Mouse (Mus musculus) subcutaneous adipose tissue, adult 2 months (tissue): Measurements from ENCODE around the gene Tas2r108. TPM values are rescaled to one million over a fixed set of nuclear protein-coding genes. Genes with fewer than 3 reads are reported as not detected.

Source experiments
- polyA plus RNA-seq: library from polyadenylated mRNA; depleted of rRNA; stranded (reverse); fragments of >200 nt; gene quantifications from 2 replicates; pipeline ENCODE4 v1.2.3, GENCODE M21; 2012; ENCODE audit warnings: low replicate concordance; rRNA removed

The Tas2r108 gene
- not detected in 2 replicates for polyA plus RNA-seq

DNA sequence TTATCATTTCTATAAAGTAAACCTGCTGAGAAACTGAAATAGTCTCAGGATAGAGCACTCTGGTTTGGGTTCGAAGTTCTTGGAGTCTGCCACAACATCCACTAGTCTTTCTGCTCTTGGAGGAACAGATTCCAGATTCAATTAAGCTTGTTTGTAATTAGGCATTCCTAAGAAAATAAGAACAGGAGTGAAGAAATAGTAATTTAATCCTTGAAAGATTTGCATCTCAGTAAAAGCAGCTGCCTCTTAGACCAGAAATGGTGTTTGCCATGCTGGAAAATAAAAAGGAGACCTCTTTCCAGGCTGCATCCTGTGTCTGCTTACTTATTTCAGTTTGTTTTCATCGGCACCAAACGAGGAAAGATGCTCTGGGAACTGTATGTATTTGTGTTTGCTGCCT lies at the start of gene Tas2r108:
Tas2r108 (plus strand) TSS at position 301 of the 400 bp plus-strand sequence.

DNA sequence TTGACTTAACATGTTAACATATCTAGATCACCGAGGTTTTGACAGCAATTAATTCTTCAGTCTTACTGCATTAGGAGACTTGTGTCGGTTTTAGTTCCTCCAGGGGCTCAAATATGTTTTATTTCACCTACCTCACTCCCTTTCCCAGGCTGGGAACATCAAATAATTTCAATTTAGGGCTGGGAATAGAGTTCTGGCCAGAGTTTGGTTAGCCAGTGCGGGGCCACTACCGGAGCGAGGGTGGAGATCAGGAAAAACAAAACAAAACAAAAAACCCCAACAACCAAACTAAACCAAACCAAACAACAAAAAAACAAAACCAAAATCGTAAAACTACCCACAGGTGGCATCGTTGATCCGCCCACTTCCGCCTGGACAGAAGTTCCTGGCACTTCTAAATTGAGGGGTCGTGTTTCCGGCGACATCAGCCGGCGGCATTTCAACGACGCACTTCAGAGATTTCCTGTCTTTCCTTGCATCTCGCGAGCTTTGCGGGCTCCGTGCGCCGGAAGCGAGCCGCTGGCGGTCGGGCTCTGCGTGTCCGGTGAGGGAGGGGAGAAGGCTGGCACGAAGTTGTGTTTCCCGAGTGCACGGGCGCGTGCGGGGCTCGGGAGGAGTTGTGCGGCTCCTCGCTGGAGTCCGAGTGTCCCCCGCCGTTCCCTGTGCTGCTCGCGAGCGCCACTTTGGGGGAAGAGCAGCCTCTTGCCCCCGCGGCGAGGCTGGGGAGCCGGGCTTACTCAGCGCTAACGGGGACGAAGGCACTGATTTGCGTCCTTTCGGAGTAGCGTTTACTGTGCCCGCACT lies 22.2 kb upstream of the Tas2r108 start, which contains the start of gene Ssbp1:
Ssbp1 (plus strand) TSS at position 437 of the 804 bp plus-strand sequence.

GRCm38 (mm10) chr6:40490933-40491332 lies 2.4 kb upstream of the Tas2r108 start, which contains the start of gene Tas2r137:
Gene Tas2r137 (plus strand): TSS chr6:40491233.

DNA sequence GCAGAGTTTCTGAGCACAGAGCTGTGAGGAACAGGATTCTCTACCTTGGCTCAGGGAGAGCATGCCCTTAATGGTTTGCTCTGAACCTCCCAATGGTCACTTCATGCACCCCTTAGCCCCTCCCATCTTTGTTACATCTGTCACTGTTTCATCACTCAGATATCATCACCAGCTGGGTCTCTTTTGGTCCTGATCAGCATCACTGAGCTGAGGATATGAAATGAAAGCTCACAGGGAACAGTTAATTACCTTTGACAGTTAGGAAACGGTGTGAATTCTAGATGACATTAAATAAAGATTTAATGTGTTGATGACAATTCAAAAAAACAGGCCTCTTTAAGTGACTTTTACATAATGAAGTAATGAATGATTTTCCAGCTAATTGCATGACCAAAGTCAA lies 26.1 kb downstream of the Tas2r108 start, which contains the start of gene Prss37:
Prss37 (minus strand) TSS at position 101 of the 400 bp plus-strand sequence.

Other genes with a start within 250 kb of the Tas2r108 start
- gene Agk, start 168.4 kb upstream of the Tas2r108 start, polyA plus RNA-seq: 19.7 and 26.6 TPM in 2 replicates
- gene E330009J07Rik, start 57.4 kb upstream of the Tas2r108 start, polyA plus RNA-seq: 2.4 and 6.3 TPM in 2 replicates
- gene Wee2, start 54.4 kb upstream of the Tas2r108 start, polyA plus RNA-seq: not detected in 2 replicates
- gene Ssbp1, start 22.2 kb upstream of the Tas2r108 start, polyA plus RNA-seq: 9.5 and 14.1 TPM in 2 replicates
- not detected in 2 replicates for gene Tas2r137, start 2.3 kb upstream of the Tas2r108 start, polyA plus RNA-seq
- gene Prss37, start 26.0 kb downstream of the Tas2r108 start, polyA plus RNA-seq: not detected in 2 replicates
- not detected in 2 replicates for gene Olfr461, start 61.5 kb downstream of the Tas2r108 start, polyA plus RNA-seq
- gene Olfr460, start 76.0 kb downstream of the Tas2r108 start, polyA plus RNA-seq: 0.15 TPM in 1 of 2 replicates, not detected in the other
- gene Clec5a, start 92.3 kb downstream of the Tas2r108 start, polyA plus RNA-seq: 0.52 and 0.72 TPM in 2 replicates
- gene Tas2r138, start 119.8 kb downstream of the Tas2r108 start, polyA plus RNA-seq: not detected in 2 replicates
- 0.52 and 0.73 TPM in 2 replicates for gene Mgam, start 135.3 kb downstream of the Tas2r108 start, polyA plus RNA-seq